Mouse (Mus musculus): Measurements from ENCODE around the gene Olfr594. TPM values are rescaled to one million over a fixed set of nuclear protein-coding genes. Genes with fewer than 3 reads are reported as not detected.
"Not testable (repeated sequence)": the region's sequence is repeated elsewhere in the genome, so short reads cannot be mapped to it uniquely, and the experiment has no call there.

Gene Olfr594
- polyA plus RNA-seq (2016; fragmentation: Nextera tagmentation; extraction: Ambion mirVana): not detected in 2 replicates

DNA sequence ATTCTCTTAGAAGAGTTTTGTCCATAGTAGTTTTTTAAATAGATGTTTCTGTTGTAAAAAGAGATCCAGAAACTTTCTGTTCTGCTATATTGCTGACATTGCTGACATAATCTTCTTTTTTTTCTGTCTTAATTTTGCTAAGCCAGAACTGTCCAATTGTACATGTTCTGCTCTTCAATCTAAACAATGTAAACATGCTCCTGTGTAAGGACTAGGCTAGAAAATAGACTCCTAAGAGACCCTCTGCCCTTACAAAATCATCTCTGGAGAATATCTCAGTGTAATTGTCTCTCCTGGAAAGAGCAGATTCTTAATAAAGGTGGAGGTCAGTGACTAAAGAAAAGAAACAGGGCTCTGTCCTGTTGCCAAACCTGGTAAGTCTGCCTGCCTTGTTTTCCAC lies at the start of gene Olfr594:
TSS of gene Olfr594 (plus strand) at position 301 of the 400 bp plus-strand sequence.
- no peak within 1 kb of the TSS for H3K27ac ChIP-seq (replicated peaks)
- no peak within 1 kb of the TSS for H3K4me2 ChIP-seq (replicated peaks)
- no peak for ATAC-seq (ENCODE audit: low FRiP score, low read depth)
- no peak within 1 kb of the TSS for H3K9ac ChIP-seq (replicated peaks)
- no peak within 1 kb of the TSS for H3K4me3 ChIP-seq
- no peaks in the 10 kb centered on the region for H3K36me3 ChIP-seq
- no peaks in the 10 kb centered on the region for H3K4me1 ChIP-seq
- no peaks in the 10 kb centered on the region for H3K9me3 ChIP-seq
- H3K27me3 ChIP-seq: no peaks in the 10 kb centered on the region

GRCm38 (mm10) chr7:103169697-103170096 lies 47.1 kb upstream of the Olfr594 start:
- no peaks in the 10 kb centered on the region for H3K4me1 ChIP-seq
- WGBS: 78% methylated on average over 5 of the region's 5 CpGs
- no peaks in the 10 kb centered on the region for H3K9me3 ChIP-seq
- H3K4me3 ChIP-seq: no peak overlapping the region
- no peak overlapping the region for H3K27ac ChIP-seq (replicated peaks)
- H3K9ac ChIP-seq (replicated peaks): no peak overlapping the region
- ATAC-seq (ENCODE audit: low FRiP score, low read depth): no peak
- no peaks in the 10 kb centered on the region for H3K27me3 ChIP-seq
- H3K4me2 ChIP-seq (replicated peaks): no peak overlapping the region
- H3K36me3 ChIP-seq: no peaks in the 10 kb centered on the region

DNA sequence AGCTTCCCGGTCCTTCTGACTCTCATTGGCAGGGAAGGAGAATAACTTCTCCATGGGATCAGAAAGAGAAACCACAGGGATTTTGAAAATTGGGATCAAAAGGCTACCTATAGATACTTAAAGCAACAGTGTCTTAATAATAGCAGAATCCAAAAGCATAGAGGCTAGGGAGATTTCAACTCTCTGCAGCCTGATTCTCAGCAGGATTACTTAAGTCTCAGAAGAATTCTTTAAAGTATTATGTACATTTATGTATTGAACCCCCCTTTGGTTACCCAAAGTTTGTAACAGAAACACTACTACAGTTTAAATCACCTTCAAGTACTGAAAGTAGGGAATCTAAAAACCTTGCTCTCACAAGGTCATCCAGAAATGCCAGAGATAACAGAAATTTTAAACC lies 38.6 kb upstream of the Olfr594 start, which contains the start of gene Olfr591:
TSS of gene Olfr591 (minus strand) at position 101 of the 400 bp plus-strand sequence.
- Histone ChIP-seq H3K27me3 (no peaks in the 10 kb centered on the region), H3K36me3 (no peaks in the 10 kb centered on the region), H3K27ac (replicated peaks) (no peak within 1 kb of the TSS), H3K9me3 (0 out of 2 replicates have a peak, but pooled peaks cover 3% of the 10 kb centered on the region), H3K9ac (replicated peaks) (no peak within 1 kb of the TSS), H3K4me3 (no peak within 1 kb of the TSS), H3K4me1 (no peaks in the 10 kb centered on the region), H3K4me2 (replicated peaks) (no peak within 1 kb of the TSS)
- no peak for ATAC-seq (ENCODE audit: low FRiP score, low read depth)
- WGBS: 84% methylated on average over 1 of the region's 1 CpGs

GRCm38 (mm10) chr7:103184503-103184902 lies 32.3 kb upstream of the Olfr594 start, which contains the start of gene Olfr592:
Gene Olfr592 (plus strand): TSS chr7:103184803.
- not testable (repeated sequence) for H3K9ac ChIP-seq (replicated peaks); H3K4me2 ChIP-seq (replicated peaks); H3K4me1 ChIP-seq; H3K9me3 ChIP-seq; H3K27me3 ChIP-seq; H3K36me3 ChIP-seq; ATAC-seq (ENCODE audit: low FRiP score, low read depth); H3K27ac ChIP-seq (replicated peaks); H3K4me3 ChIP-seq
- 86% methylated on average over 1 of the region's 1 CpGs for WGBS

- no peak within 1 kb of the TSS for H3K9ac ChIP-seq (replicated peaks)
- H3K27me3 ChIP-seq: no peaks in the 10 kb centered on the region
- no peaks in the 10 kb centered on the region for H3K4me1 ChIP-seq
- H3K4me3 ChIP-seq: no peak within 1 kb of the TSS
- no peak within 1 kb of the TSS for H3K4me2 ChIP-seq (replicated peaks)
- H3K36me3 ChIP-seq: no peaks in the 10 kb centered on the region
- no peak within 1 kb of the TSS for H3K27ac ChIP-seq (replicated peaks)
- ATAC-seq (ENCODE audit: low FRiP score, low read depth): no peak
- WGBS: 69% methylated on average over 1 of the region's 1 CpGs
- no peaks in the 10 kb centered on the region for H3K9me3 ChIP-seq
Measured at GRCm38 (mm10) chr7:103211562-103211961, 5.2 kb upstream of the Olfr594 start, which contains the start of gene Olfr593. Gene Olfr593 (plus strand): TSS chr7:103211862.

DNA sequence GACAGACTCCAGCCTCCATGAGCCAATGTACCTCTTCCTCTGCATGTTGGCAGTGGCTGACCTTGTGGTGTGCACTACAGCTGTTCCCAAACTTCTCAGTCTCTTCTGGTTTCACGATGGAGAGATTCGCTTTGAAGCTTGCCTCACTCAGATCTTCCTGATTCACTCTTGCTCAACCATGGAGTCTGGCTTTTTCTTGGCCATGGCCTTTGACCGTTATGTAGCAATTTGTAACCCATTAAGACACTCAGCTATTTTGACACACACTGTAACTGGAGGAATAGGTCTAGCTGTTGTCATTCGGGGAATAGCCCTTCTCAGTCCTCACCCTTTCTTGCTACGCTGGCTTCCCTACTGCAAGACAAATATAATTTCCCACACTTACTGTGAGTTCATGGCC lies 4.7 kb upstream of the Olfr594 start:
- ATAC-seq (ENCODE audit: low FRiP score, low read depth); H3K9me3 ChIP-seq; H3K4me1 ChIP-seq; H3K9ac ChIP-seq (replicated peaks); H3K27me3 ChIP-seq; H3K4me2 ChIP-seq (replicated peaks); H3K4me3 ChIP-seq; H3K27ac ChIP-seq (replicated peaks); H3K36me3 ChIP-seq: not testable (repeated sequence)
- WGBS: 90% methylated on average over 5 of the region's 5 CpGs

GRCm38 (mm10) chr7:103252405-103252804 lies 35.6 kb downstream of the Olfr594 start, which contains the start of gene Usp17ld:
Gene Usp17ld (minus strand): TSS chr7:103252505.
- H3K9me3 ChIP-seq; H3K4me3 ChIP-seq; H3K27me3 ChIP-seq; H3K4me2 ChIP-seq (replicated peaks); ATAC-seq (ENCODE audit: low FRiP score, low read depth); H3K27ac ChIP-seq (replicated peaks); H3K9ac ChIP-seq (replicated peaks); H3K36me3 ChIP-seq; H3K4me1 ChIP-seq: not testable (repeated sequence)

Small RNA genes within 50 kb of the gene (microRNA-seq; reads per million reads assigned to microRNA genes)
- not detected for gene Gm23550
- not detected for gene Gm25171

Other genes starting within 250 kb of the Olfr594 start
- not detected in 2 replicates for gene Olfr577, start 241.1 kb upstream of the Olfr594 start, polyA plus RNA-seq (2016; fragmentation: Nextera tagmentation; extraction: Ambion mirVana)
- not detected in 2 replicates for gene Olfr578, start 227.7 kb upstream of the Olfr594 start, polyA plus RNA-seq (2016; fragmentation: Nextera tagmentation; extraction: Ambion mirVana)
- not detected in 2 replicates for gene Olfr582, start 179.0 kb upstream of the Olfr594 start, polyA plus RNA-seq (2016; fragmentation: Nextera tagmentation; extraction: Ambion mirVana)
- gene Olfr583, start 165.7 kb upstream of the Olfr594 start, polyA plus RNA-seq (2016; fragmentation: Nextera tagmentation; extraction: Ambion mirVana): not detected in 2 replicates
- gene Olfr584, start 135.1 kb upstream of the Olfr594 start, polyA plus RNA-seq (2016; fragmentation: Nextera tagmentation; extraction: Ambion mirVana): not detected in 2 replicates
- not detected in 2 replicates for gene Olfr585, start 119.3 kb upstream of the Olfr594 start, polyA plus RNA-seq (2016; fragmentation: Nextera tagmentation; extraction: Ambion mirVana)
- not detected in 2 replicates for gene Olfr586, start 91.4 kb upstream of the Olfr594 start, polyA plus RNA-seq (2016; fragmentation: Nextera tagmentation; extraction: Ambion mirVana)
- gene Olfr588-ps1, start 76.1 kb upstream of the Olfr594 start, polyA plus RNA-seq (2016; fragmentation: Nextera tagmentation; extraction: Ambion mirVana): not detected in 2 replicates
- not detected in 2 replicates for gene Olfr589, start 60.6 kb upstream of the Olfr594 start, polyA plus RNA-seq (2016; fragmentation: Nextera tagmentation; extraction: Ambion mirVana)
- not detected in 2 replicates for gene Olfr591, start 38.7 kb upstream of the Olfr594 start, polyA plus RNA-seq (2016; fragmentation: Nextera tagmentation; extraction: Ambion mirVana)
- not detected in 2 replicates for gene Olfr592, start 32.2 kb upstream of the Olfr594 start, polyA plus RNA-seq (2016; fragmentation: Nextera tagmentation; extraction: Ambion mirVana)
- not detected in 2 replicates for gene Olfr593, start 5.1 kb upstream of the Olfr594 start, polyA plus RNA-seq (2016; fragmentation: Nextera tagmentation; extraction: Ambion mirVana)
- not detected in 2 replicates for gene Usp17ld, start 35.5 kb downstream of the Olfr594 start, polyA plus RNA-seq (2016; fragmentation: Nextera tagmentation; extraction: Ambion mirVana)
- gene Olfr596, start 88.7 kb downstream of the Olfr594 start, polyA plus RNA-seq (2016; fragmentation: Nextera tagmentation; extraction: Ambion mirVana): not detected in 2 replicates
- not detected in 2 replicates for gene Olfr597, start 99.3 kb downstream of the Olfr594 start, polyA plus RNA-seq (2016; fragmentation: Nextera tagmentation; extraction: Ambion mirVana)
- not detected in 2 replicates for gene Olfr598, start 106.6 kb downstream of the Olfr594 start, polyA plus RNA-seq (2016; fragmentation: Nextera tagmentation; extraction: Ambion mirVana)
- gene Olfr599, start 118.9 kb downstream of the Olfr594 start, polyA plus RNA-seq (2016; fragmentation: Nextera tagmentation; extraction: Ambion mirVana): not detected in 2 replicates
- gene Olfr600, start 132.7 kb downstream of the Olfr594 start, polyA plus RNA-seq (2016; fragmentation: Nextera tagmentation; extraction: Ambion mirVana): not detected in 2 replicates
- gene Olfr601, start 145.7 kb downstream of the Olfr594 start, polyA plus RNA-seq (2016; fragmentation: Nextera tagmentation; extraction: Ambion mirVana): not detected in 2 replicates
- gene Olfr603, start 169.2 kb downstream of the Olfr594 start, polyA plus RNA-seq (2016; fragmentation: Nextera tagmentation; extraction: Ambion mirVana): not detected in 2 replicates
- gene Usp17lc, start 198.1 kb downstream of the Olfr594 start, polyA plus RNA-seq (2016; fragmentation: Nextera tagmentation; extraction: Ambion mirVana): not detected in 2 replicates
- not detected in 2 replicates for gene Olfr605, start 228.4 kb downstream of the Olfr594 start, polyA plus RNA-seq (2016; fragmentation: Nextera tagmentation; extraction: Ambion mirVana)
- gene Olfr606, start 232.1 kb downstream of the Olfr594 start, polyA plus RNA-seq (2016; fragmentation: Nextera tagmentation; extraction: Ambion mirVana): not detected in 2 replicates
- gene Olfr607, start 247.2 kb downstream of the Olfr594 start, polyA plus RNA-seq (2016; fragmentation: Nextera tagmentation; extraction: Ambion mirVana): not detected in 2 replicates

All from midbrain, embryonic 12.5 days (tissue).